Mouse (Mus musculus): ENCODE measurements around the gene Retreg2.

The Retreg2 gene

GRCm38 (mm10) chr1:75142301-75143261, at the start of gene Retreg2, which contains the start of gene Cnppd1:
Retreg2 (plus strand) TSS chr1:75142778.
Cnppd1 (minus strand) TSS chr1:75142711.
- DNase-seq (ENCODE audit: low spot score in 2 of 2) = peak; percentile 94 to 95

GRCm38 (mm10) chr1:75122211-75122610, 20.4 kb upstream of the Retreg2 start:
- no peak for DNase-seq (ENCODE audit: low spot score in 2 of 2)

GRCm38 (mm10) chr1:75124346-75125321, 17.9 kb upstream of the Retreg2 start, which contains the start of gene Nhej1:
Nhej1 (minus strand) TSS chr1:75125200.
- peak; percentile 82 to 92 for DNase-seq (ENCODE audit: low spot score in 2 of 2)

- no peak for DNase-seq (ENCODE audit: low spot score in 2 of 2)
Observed at GRCm38 (mm10) chr1:75125418-75125817, 17.2 kb upstream of the Retreg2 start.

- no peak for DNase-seq (ENCODE audit: low spot score in 2 of 2)
Observed at GRCm38 (mm10) chr1:75128641-75129040, 13.9 kb upstream of the Retreg2 start.

GRCm38 (mm10) chr1:75133421-75134207, 9.0 kb upstream of the Retreg2 start, which contains the start of gene Slc23a3:
Slc23a3 (minus strand) TSS chr1:75133890.
- DNase-seq (ENCODE audit: low spot score in 2 of 2) = no peak

GRCm38 (mm10) chr1:75136293-75136692, 6.3 kb upstream of the Retreg2 start:
- DNase-seq (ENCODE audit: low spot score in 2 of 2) = no peak

GRCm38 (mm10) chr1:75136730-75137129, 5.8 kb upstream of the Retreg2 start:
- DNase-seq (ENCODE audit: low spot score in 2 of 2) = no peak

GRCm38 (mm10) chr1:75138448-75138847, 4.1 kb upstream of the Retreg2 start:
- no peak for DNase-seq (ENCODE audit: low spot score in 2 of 2)

- DNase-seq (ENCODE audit: low spot score in 2 of 2) = no peak
Observed at GRCm38 (mm10) chr1:75140601-75141190, 1.9 kb upstream of the Retreg2 start.

- peak in 1 of 2 experiments; percentile 42 for DNase-seq (ENCODE audit: low spot score in 2 of 2)
Observed at GRCm38 (mm10) chr1:75141486-75142190, 940 bp upstream of the Retreg2 start.

- no peak for DNase-seq (ENCODE audit: low spot score in 2 of 2)
Observed at GRCm38 (mm10) chr1:75145589-75145988, 3.0 kb downstream of the Retreg2 start.

GRCm38 (mm10) chr1:75147411-75148135, 5.0 kb downstream of the Retreg2 start:
- DNase-seq (ENCODE audit: low spot score in 2 of 2) = no peak

- DNase-seq (ENCODE audit: low spot score in 2 of 2) = no peak
Observed at GRCm38 (mm10) chr1:75148727-75149126, 6.1 kb downstream of the Retreg2 start.

GRCm38 (mm10) chr1:75155837-75156236, 13.3 kb downstream of the Retreg2 start:
- DNase-seq (ENCODE audit: low spot score in 2 of 2) = no peak

GRCm38 (mm10) chr1:75158990-75159389, 16.4 kb downstream of the Retreg2 start:
- DNase-seq (ENCODE audit: low spot score in 2 of 2) = no peak

- DNase-seq (ENCODE audit: low spot score in 2 of 2) = no peak
Observed at GRCm38 (mm10) chr1:75159540-75160255, 17.1 kb downstream of the Retreg2 start.

GRCm38 (mm10) chr1:75160256-75160617, 17.7 kb downstream of the Retreg2 start:
- DNase-seq (ENCODE audit: low spot score in 2 of 2) = no peak

GRCm38 (mm10) chr1:75168093-75168471, 25.5 kb downstream of the Retreg2 start:
- no peak for DNase-seq (ENCODE audit: low spot score in 2 of 2)
